Mouse (Mus musculus) liver, embryonic 14.5 days (tissue): ENCODE data around the gene Cox19. TPM values are rescaled to one million over a fixed set of nuclear protein-coding genes. Genes with fewer than 3 reads are reported as not detected.
A peak's percentile ranks its signal among the peaks of the same experiment; 100 is the strongest.

Source experiments
- ATAC-seq: fragments of 200-750 bp; cut with Nextera tagmentation; 2 replicates; pipeline ENCODE4 v1.8.0; 2017; ENCODE audit warnings: moderate number of reproducible peaks, mild to moderate bottlenecking, moderate library complexity; ENCODE audit not compliant: insufficient read depth
- DNase-seq, 3 experiments: peaks; one replicate each; pipeline ENCODE4 v3.0.0-alpha.2; 2012 to 2013; ENCODE audit warnings: low read depth in 3 of 3, low spot score in 3 of 3
- H3K27ac ChIP-seq: fragments of 300-500 bp; sonication (generic); 2 replicates; pipeline ENCODE4 v1.5.1; 2014; ENCODE audit warnings: moderate library complexity, mild to moderate bottlenecking, control low read depth, inconsistent platforms
- H3K27me3 ChIP-seq: fragments of 300-500 bp; sonication (generic); 2 replicates; pipeline ENCODE4 v1.6.1; 2014; ENCODE audit warnings: mild to moderate bottlenecking, low read length, moderate library complexity; ENCODE audit not compliant: control insufficient read depth, insufficient read depth
- H3K36me3 ChIP-seq: fragments of 300-500 bp; sonication (generic); replicated peaks from 2 replicates; pipeline ENCODE4 v1.6.1; 2014; ENCODE audit warnings: low read depth; ENCODE audit not compliant: control insufficient read depth, insufficient read depth
- H3K4me1 ChIP-seq, 2 experiments: fragments of 200-500 bp in 1 of 2; fragments of 300-500 bp in 1 of 2; sonication (generic) in 1 of 2; replicated peaks; 2 replicates each; pipeline ENCODE4 v1.6.1; 2012 to 2014; ENCODE audit warnings: antibody characterized with exemption in 1 of 2, inconsistent platforms in 1 of 2, low read length in 1 of 2; ENCODE audit not compliant: control insufficient read depth in 2 of 2, insufficient read depth in 2 of 2
- H3K4me2 ChIP-seq: fragments of 300-500 bp; sonication (generic); 2 replicates; pipeline ENCODE4 v1.6.1; 2014; ENCODE audit warnings: low read depth, mild to moderate bottlenecking, control low read depth, moderate library complexity
- H3K4me3 ChIP-seq, 2 experiments: fragments of 200-500 bp in 1 of 2; fragments of 300-500 bp in 1 of 2; sonication (generic) in 1 of 2; 2 replicates each; pipeline ENCODE4 v1.5.1; 2012 to 2014; ENCODE audit warnings: low read depth in 2 of 2, low read length in 2 of 2, mild to moderate bottlenecking in 2 of 2, control low read depth in 1 of 2, inconsistent platforms in 1 of 2, moderate library complexity in 1 of 2; ENCODE audit not compliant: insufficient read depth in 1 of 2
- H3K9ac ChIP-seq: fragments of 300-500 bp; sonication (generic); replicated peaks from 2 replicates; pipeline ENCODE4 v1.6.1; 2014; ENCODE audit warnings: mild to moderate bottlenecking, control low read depth, moderate library complexity
- H3K9me3 ChIP-seq: fragments of 300-500 bp; sonication (generic); 2 replicates; pipeline ENCODE4 v1.6.1; 2016; ENCODE audit warnings: low read length, mixed read lengths; ENCODE audit not compliant: control insufficient read depth
- CTCF ChIP-seq: IDR thresholded peaks from 2 replicates; pipeline ENCODE4 v1.5.1; 2016; ENCODE audit warnings: antibody characterized with exemption, low read depth, control low read depth
- EP300 ChIP-seq: IDR thresholded peaks from 2 replicates; pipeline ENCODE4 v1.6.1; 2016; ENCODE audit warnings: antibody characterized with exemption, low read depth
- WGBS: fragments of 180-500 bp; shearing (Covaris S2); extraction: QIAGEN DNeasy Blood & Tissue Kit; methylation state at CpG from one replicate; pipeline ENCODE4 v1.1.7; 2014; ENCODE audit not compliant: insufficient replicate concordance; 5-methylcytosine and 5-hydroxymethylcytosine counted together
- polyA plus RNA-seq, 2 experiments: library from polyadenylated mRNA; depleted of rRNA in 1 of 2; stranded (reverse) in 1 of 2; unstranded in 1 of 2; fragments of >200 nt; fragmentation: Nextera tagmentation in 1 of 2; extraction: Ambion mirVana in 1 of 2; gene quantifications; 2 replicates each; pipeline versions ENCODE4 v1.2.1 to v1.2.3; 2012 to 2014

Cox19 gene
- polyA plus RNA-seq, 2 experiments: 23.3 to 61.4 TPM

DNA sequence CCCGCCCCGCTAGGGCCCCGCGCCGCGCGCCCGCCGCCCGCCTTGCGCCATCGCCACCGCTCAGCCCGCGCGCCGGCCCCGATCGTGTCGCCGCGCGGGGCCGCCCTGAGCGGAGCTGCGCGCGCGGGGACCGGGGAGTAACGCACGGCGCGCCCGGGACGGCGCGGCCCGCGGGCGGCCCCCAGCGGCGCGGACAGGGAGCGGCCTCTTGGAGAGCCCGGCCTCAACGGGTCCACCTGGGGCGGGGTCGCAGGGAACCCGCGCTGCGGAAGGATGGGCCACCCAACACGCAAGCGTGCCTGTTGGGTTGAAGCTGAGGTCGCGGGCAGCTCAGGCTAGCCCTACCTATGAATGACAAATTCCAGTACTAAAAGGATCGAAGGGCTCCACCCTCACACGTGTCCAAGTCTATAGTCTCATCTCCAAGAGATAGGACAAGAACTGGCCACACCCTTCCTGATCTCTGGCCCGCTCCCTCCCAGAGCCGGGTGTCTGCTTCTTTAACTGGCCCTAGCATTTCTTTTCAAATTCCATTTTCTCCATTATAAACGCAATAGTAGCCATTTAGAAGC is 25.7 kb downstream of the Cox19 start, which contains the start of gene Adap1:
Gene Adap1 (minus strand): TSS at position 228 of the 572 bp plus-strand sequence.
- no peaks in the 10 kb centered on the region for H3K36me3 ChIP-seq
- peaks cover 11% of the 10 kb centered on the region for H3K27me3 ChIP-seq
- ATAC-seq (peak; percentile 77), DNase-seq (peak in 1 of 3 experiments; percentile 48)
- peak within 1 kb of the TSS; percentile 58 for H3K9ac ChIP-seq
- peaks cover 6 to 7% of the 10 kb centered on the region in 2 experiments; a peak in 3 of 4 replicates for H3K4me1 ChIP-seq
- WGBS: under 1% methylated on average over 61 of the region's 61 CpGs
- no peaks in the 10 kb centered on the region for H3K9me3 ChIP-seq
- peak within 1 kb of the TSS; percentile 41 to 71 for H3K4me3 ChIP-seq
- H3K4me2 ChIP-seq: peak within 1 kb of the TSS; percentile 85
- H3K27ac ChIP-seq: no peak within 1 kb of the TSS
- no peak for TF ChIP-seq EP300
- peak; percentile 16; the same call in 1 of the 2 replicates for TF ChIP-seq CTCF

DNA sequence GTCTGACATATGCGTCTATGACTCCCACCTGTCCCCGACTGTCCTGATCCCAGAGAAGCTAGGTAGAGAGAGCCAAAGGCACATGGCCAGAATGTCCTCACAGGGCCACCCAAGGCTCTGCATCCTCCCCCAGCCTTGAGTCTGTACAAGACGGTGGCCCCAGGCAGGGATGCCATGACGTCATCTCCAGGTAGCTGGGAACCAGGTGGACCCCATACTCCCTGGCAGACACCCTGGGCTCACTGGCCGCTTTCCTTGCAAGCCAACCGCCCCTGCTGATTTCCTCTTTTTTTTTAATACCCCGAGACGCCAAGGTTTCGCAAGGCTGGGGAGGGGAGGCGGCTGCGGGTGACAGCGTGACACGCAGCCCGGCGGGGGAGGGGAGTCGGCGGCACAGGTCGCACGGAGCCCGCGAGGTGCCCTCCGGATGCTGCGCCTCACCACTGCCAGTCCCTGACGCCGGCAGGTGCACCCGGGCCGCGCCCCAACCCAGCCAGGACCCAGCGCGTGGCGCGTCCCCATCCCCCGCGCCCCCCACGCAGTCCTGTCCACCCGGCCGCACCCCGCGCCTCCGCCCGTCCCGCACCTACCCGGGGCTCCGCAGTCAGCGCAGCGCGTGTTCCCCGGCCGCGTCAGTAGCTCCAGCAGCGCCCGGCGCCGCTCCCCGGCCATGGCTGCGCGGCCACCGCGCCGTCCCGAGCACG is 26.4 kb downstream of the Cox19 start:
- DNase-seq (no peak), ATAC-seq (peak; percentile 42)
- H3K4me2 ChIP-seq: peak overlapping the region; percentile 85
- no peak overlapping the region for H3K27ac ChIP-seq
- H3K4me3 ChIP-seq: peak overlapping the region; percentile 41 to 71
- TF ChIP-seq EP300 (no peak), CTCF (no peak)
- H3K36me3 ChIP-seq: no peaks in the 10 kb centered on the region
- no peaks in the 10 kb centered on the region for H3K9me3 ChIP-seq
- peaks cover 6 to 7% of the 10 kb centered on the region in 2 experiments; a peak in 3 of 4 replicates for H3K4me1 ChIP-seq
- H3K9ac ChIP-seq: peak overlapping the region; percentile 58
- under 1% methylated on average over 58 of the region's 62 CpGs for WGBS
- H3K27me3 ChIP-seq: peaks cover 11% of the 10 kb centered on the region

GRCm38 (mm10) chr5:139324045-139324491 is 27.1 kb downstream of the Cox19 start:
- H3K27ac ChIP-seq: no peak overlapping the region
- TF ChIP-seq CTCF (0 out of 2 replicates have a peak, but pooled peaks have one; percentile 15), EP300 (no peak)
- ATAC-seq: no peak
- H3K4me3 ChIP-seq: peak overlapping the region; percentile 41 to 71; a peak in 2 of 4 replicates
- peaks cover 11% of the 10 kb centered on the region for H3K27me3 ChIP-seq
- DNase-seq: no peak
- no peaks in the 10 kb centered on the region for H3K36me3 ChIP-seq
- H3K4me2 ChIP-seq: peak overlapping the region; percentile 85
- 52% methylated on average over 5 of the region's 5 CpGs for WGBS
- H3K4me1 ChIP-seq: peaks cover 6 to 7% of the 10 kb centered on the region in 2 experiments; a peak in 3 of 4 replicates
- H3K9me3 ChIP-seq: no peaks in the 10 kb centered on the region
- no peak overlapping the region for H3K9ac ChIP-seq

DNA sequence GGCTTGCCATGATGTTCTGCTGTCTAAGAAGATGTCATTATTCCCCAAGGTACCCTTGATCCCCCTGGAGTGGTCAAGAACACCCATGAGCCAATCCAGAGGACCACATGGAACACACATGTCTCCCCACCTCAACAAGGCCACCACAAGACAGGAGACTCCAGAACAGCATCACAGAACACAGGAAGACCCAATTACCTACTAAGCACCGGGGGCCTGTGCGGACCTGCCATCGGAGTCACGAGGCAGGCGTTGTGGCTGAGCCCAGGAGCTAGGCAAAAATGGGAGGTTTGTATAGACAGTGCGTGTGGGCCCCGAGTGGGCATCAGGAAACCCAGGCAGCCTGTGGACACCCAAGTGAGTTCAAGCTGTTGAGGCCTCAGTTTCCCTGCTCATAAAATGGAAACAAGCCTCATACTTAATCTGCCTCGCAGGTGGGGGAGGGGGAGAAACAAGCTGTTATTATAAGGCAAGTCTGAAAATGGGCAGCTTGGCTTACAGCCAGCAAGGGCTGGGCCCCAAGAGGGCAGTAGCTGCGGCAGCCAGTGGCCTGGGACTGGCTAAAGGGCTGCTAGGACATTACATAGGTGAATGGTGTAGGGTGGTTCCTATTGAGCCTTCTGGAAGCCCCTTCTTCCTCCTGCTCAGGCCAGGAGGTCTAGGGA is 27.8 kb downstream of the Cox19 start:
- Histone ChIP-seq H3K4me2 (peak overlapping the region; percentile 85; the same call in 1 of the 2 replicates), H3K4me1 (peaks cover 6 to 7% of the 10 kb centered on the region in 2 experiments; a peak in 3 of 4 replicates), H3K27me3 (peaks cover 11% of the 10 kb centered on the region), H3K27ac (no peak overlapping the region), H3K4me3 (no peak overlapping the region), H3K9me3 (no peaks in the 10 kb centered on the region), H3K9ac (no peak overlapping the region), H3K36me3 (no peaks in the 10 kb centered on the region)
- TF ChIP-seq CTCF: no peak
- no peak for TF ChIP-seq EP300
- no peak for ATAC-seq
- DNase-seq: no peak
- WGBS: 74% methylated on average over 9 of the region's 9 CpGs
